Mouse (Mus musculus): ENCODE results near the gene Gm49425. TPM values are rescaled to one million over a fixed set of nuclear protein-coding genes. Genes with fewer than 3 reads are reported as not detected.

Gm49425 gene
- polyA plus RNA-seq, 1 experiment from 2014 or later, result 4.4 TPM

GRCm38 (mm10) chr15:101522556-101523232 is 5.6 kb upstream of the Gm49425 start:
- ATAC-seq (ENCODE audit: insufficient number of reproducible peaks, low FRiP score, low TSS enrichment, low read depth), result no peak
- WGBS, result 67% methylated on average over 4 of the region's 4 CpGs
- H3K9me3 ChIP-seq, result no peaks in the 10 kb centered on the region
- H3K9ac ChIP-seq, result no peak overlapping the region
- H3K4me3 ChIP-seq, result no peak overlapping the region
- no peaks in the 10 kb centered on the region for H3K4me1 ChIP-seq
- H3K27ac ChIP-seq, result no peak overlapping the region
- no peaks in the 10 kb centered on the region for H3K36me3 ChIP-seq
- no peak overlapping the region for H3K4me2 ChIP-seq
- peaks cover 24% of the 10 kb centered on the region for H3K27me3 ChIP-seq

GRCm38 (mm10) chr15:101519792-101520191 is 2.7 kb upstream of the Gm49425 start:
- no peak overlapping the region for H3K4me3 ChIP-seq
- H3K9me3 ChIP-seq, result no peaks in the 10 kb centered on the region
- H3K27ac ChIP-seq, result no peak overlapping the region
- H3K4me2 ChIP-seq, result no peak overlapping the region
- H3K4me1 ChIP-seq, result no peaks in the 10 kb centered on the region
- no peak overlapping the region for H3K9ac ChIP-seq
- 22% methylated on average over 2 of the region's 2 CpGs for WGBS
- H3K36me3 ChIP-seq, result no peaks in the 10 kb centered on the region
- peaks cover 13% of the 10 kb centered on the region for H3K27me3 ChIP-seq
- no peak for ATAC-seq (ENCODE audit: insufficient number of reproducible peaks, low FRiP score, low TSS enrichment, low read depth)

- 63% methylated on average over 9 of the region's 9 CpGs for WGBS
These were observed 8.8 kb downstream of the Gm49425 start for GRCm38 (mm10) chr15:101508247-101508646.

GRCm38 (mm10) chr15:101506896-101507758 is 9.9 kb downstream of the Gm49425 start:
- 52% methylated on average over 14 of the region's 14 CpGs for WGBS

More at GRCm38 (mm10) chr15:101508247-101508646, 8.8 kb downstream of the Gm49425 start:
- H3K4me3 ChIP-seq, result no peak overlapping the region
- no peaks in the 10 kb centered on the region for H3K4me1 ChIP-seq
- no peak overlapping the region for H3K4me2 ChIP-seq
- H3K9ac ChIP-seq, result no peak overlapping the region
- no peak for ATAC-seq (ENCODE audit: insufficient number of reproducible peaks, low FRiP score, low TSS enrichment, low read depth)
- no peaks in the 10 kb centered on the region for H3K36me3 ChIP-seq
- H3K27me3 ChIP-seq, result 0 out of 2 replicates have a peak, but pooled peaks cover 3% of the 10 kb centered on the region
- no peaks in the 10 kb centered on the region for H3K9me3 ChIP-seq
- no peak overlapping the region for H3K27ac ChIP-seq

GRCm38 (mm10) chr15:101497181-101497580 is 19.9 kb downstream of the Gm49425 start:
- no peaks in the 10 kb centered on the region for H3K27me3 ChIP-seq
- H3K36me3 ChIP-seq, result no peaks in the 10 kb centered on the region
- no peak for ATAC-seq (ENCODE audit: insufficient number of reproducible peaks, low FRiP score, low TSS enrichment, low read depth)
- H3K4me1 ChIP-seq, result 0 out of 2 replicates have a peak, but pooled peaks cover 8% of the 10 kb centered on the region
- H3K9ac ChIP-seq, result no peak overlapping the region
- no peak overlapping the region for H3K27ac ChIP-seq
- 85% methylated on average over 2 of the region's 2 CpGs for WGBS
- H3K4me2 ChIP-seq, result no peak overlapping the region
- no peaks in the 10 kb centered on the region for H3K9me3 ChIP-seq
- H3K4me3 ChIP-seq, result no peak overlapping the region

More at GRCm38 (mm10) chr15:101506896-101507758, 9.9 kb downstream of the Gm49425 start:
- no peaks in the 10 kb centered on the region for H3K4me1 ChIP-seq
- no peak overlapping the region for H3K27ac ChIP-seq
- H3K36me3 ChIP-seq, result no peaks in the 10 kb centered on the region
- H3K9ac ChIP-seq, result no peak overlapping the region
- H3K9me3 ChIP-seq, result no peaks in the 10 kb centered on the region
- ATAC-seq (ENCODE audit: insufficient number of reproducible peaks, low FRiP score, low TSS enrichment, low read depth), result no peak
- no peak overlapping the region for H3K4me2 ChIP-seq
- H3K4me3 ChIP-seq, result no peak overlapping the region
- H3K27me3 ChIP-seq, result 0 out of 2 replicates have a peak, but pooled peaks cover 3% of the 10 kb centered on the region

- ATAC-seq (ENCODE audit: insufficient number of reproducible peaks, low FRiP score, low TSS enrichment, low read depth), result no peak
- Histone ChIP-seq H3K27ac (no peak overlapping the region), H3K4me3 (no peak overlapping the region), H3K4me1 (0 out of 2 replicates have a peak, but pooled peaks cover 8% of the 10 kb centered on the region), H3K9ac (no peak overlapping the region), H3K27me3 (no peaks in the 10 kb centered on the region), H3K9me3 (no peaks in the 10 kb centered on the region), H3K4me2 (no peak overlapping the region), H3K36me3 (no peaks in the 10 kb centered on the region)
- WGBS, result 70% methylated on average over 8 of the region's 8 CpGs
These were observed 21.8 kb downstream of the Gm49425 start for GRCm38 (mm10) chr15:101495266-101495665.

GRCm38 (mm10) chr15:101494203-101494602 is 22.9 kb downstream of the Gm49425 start:
- ATAC-seq (ENCODE audit: insufficient number of reproducible peaks, low FRiP score, low TSS enrichment, low read depth), result no peak
- no peak overlapping the region for H3K27ac ChIP-seq
- WGBS, result 17% methylated on average over 1 of the region's 1 CpGs
- H3K27me3 ChIP-seq, result no peaks in the 10 kb centered on the region
- H3K4me2 ChIP-seq, result no peak overlapping the region
- H3K9me3 ChIP-seq, result no peaks in the 10 kb centered on the region
- H3K36me3 ChIP-seq, result no peaks in the 10 kb centered on the region
- H3K4me3 ChIP-seq, result no peak overlapping the region
- H3K9ac ChIP-seq, result no peak overlapping the region
- 0 out of 2 replicates have a peak, but pooled peaks cover 8% of the 10 kb centered on the region for H3K4me1 ChIP-seq

- Histone ChIP-seq H3K9me3 (no peaks in the 10 kb centered on the region), H3K27ac (no peak overlapping the region), H3K27me3 (no peaks in the 10 kb centered on the region), H3K4me2 (no peak overlapping the region), H3K4me3 (no peak overlapping the region), H3K36me3 (no peaks in the 10 kb centered on the region), H3K4me1 (0 out of 2 replicates have a peak, but pooled peaks cover 8% of the 10 kb centered on the region), H3K9ac (no peak overlapping the region)
- ATAC-seq (ENCODE audit: insufficient number of reproducible peaks, low FRiP score, low TSS enrichment, low read depth), result no peak
- WGBS, result 90% methylated on average over 6 of the region's 6 CpGs
These were observed 23.3 kb downstream of the Gm49425 start for GRCm38 (mm10) chr15:101493713-101494112.

- Histone ChIP-seq H3K4me3 (no peak overlapping the region), H3K4me1 (0 out of 2 replicates have a peak, but pooled peaks cover 8% of the 10 kb centered on the region), H3K36me3 (no peaks in the 10 kb centered on the region), H3K9ac (no peak overlapping the region), H3K9me3 (no peaks in the 10 kb centered on the region), H3K27ac (no peak overlapping the region), H3K27me3 (no peaks in the 10 kb centered on the region), H3K4me2 (no peak overlapping the region)
- ATAC-seq (ENCODE audit: insufficient number of reproducible peaks, low FRiP score, low TSS enrichment, low read depth), result no peak
- 44% methylated on average over 8 of the region's 8 CpGs for WGBS
These were observed 24.3 kb downstream of the Gm49425 start for GRCm38 (mm10) chr15:101492718-101493117.

- H3K4me2 ChIP-seq, result no peak within 1 kb of the TSS
- H3K9me3 ChIP-seq, result no peaks in the 10 kb centered on the region
- H3K4me3 ChIP-seq, result no peak within 1 kb of the TSS
- H3K36me3 ChIP-seq, result no peaks in the 10 kb centered on the region
- no peak within 1 kb of the TSS for H3K27ac ChIP-seq
- no peak for ATAC-seq (ENCODE audit: insufficient number of reproducible peaks, low FRiP score, low TSS enrichment, low read depth)
- 0 out of 2 replicates have a peak, but pooled peaks cover 8% of the 10 kb centered on the region for H3K4me1 ChIP-seq
- H3K27me3 ChIP-seq, result no peaks in the 10 kb centered on the region
- WGBS, result 62% methylated on average over 6 of the region's 6 CpGs
- H3K9ac ChIP-seq, result no peak within 1 kb of the TSS
These were observed 25.6 kb downstream of the Gm49425 start, which contains the start of gene Krt83 for GRCm38 (mm10) chr15:101491431-101491830. TSS of gene Krt83 (minus strand) at chr15:101491512.

- Histone ChIP-seq H3K9ac (no peak overlapping the region), H3K9me3 (no peaks in the 10 kb centered on the region), H3K36me3 (no peaks in the 10 kb centered on the region), H3K4me3 (no peak overlapping the region), H3K4me1 (0 out of 2 replicates have a peak, but pooled peaks cover 5% of the 10 kb centered on the region), H3K27me3 (no peaks in the 10 kb centered on the region), H3K27ac (no peak overlapping the region), H3K4me2 (no peak overlapping the region)
- no peak for ATAC-seq (ENCODE audit: insufficient number of reproducible peaks, low FRiP score, low TSS enrichment, low read depth)
- WGBS, result 65% methylated on average over 11 of the region's 11 CpGs
These were observed 31.0 kb downstream of the Gm49425 start for GRCm38 (mm10) chr15:101485911-101486635.

Measured in limb, embryonic 15.5 days (tissue).